Mouse (Mus musculus): Measurements from ENCODE around the gene Cdhr2.

The Cdhr2 gene

GRCm38 (mm10) chr13:54693558-54694347 lies 7.5 kb upstream of the Cdhr2 start, which contains the start of gene Rnf44:
TSS of gene Rnf44 (minus strand) at chr13:54693907.
- peak; percentile 99 for DNase-seq (ENCODE audit: low spot score)

DNA sequence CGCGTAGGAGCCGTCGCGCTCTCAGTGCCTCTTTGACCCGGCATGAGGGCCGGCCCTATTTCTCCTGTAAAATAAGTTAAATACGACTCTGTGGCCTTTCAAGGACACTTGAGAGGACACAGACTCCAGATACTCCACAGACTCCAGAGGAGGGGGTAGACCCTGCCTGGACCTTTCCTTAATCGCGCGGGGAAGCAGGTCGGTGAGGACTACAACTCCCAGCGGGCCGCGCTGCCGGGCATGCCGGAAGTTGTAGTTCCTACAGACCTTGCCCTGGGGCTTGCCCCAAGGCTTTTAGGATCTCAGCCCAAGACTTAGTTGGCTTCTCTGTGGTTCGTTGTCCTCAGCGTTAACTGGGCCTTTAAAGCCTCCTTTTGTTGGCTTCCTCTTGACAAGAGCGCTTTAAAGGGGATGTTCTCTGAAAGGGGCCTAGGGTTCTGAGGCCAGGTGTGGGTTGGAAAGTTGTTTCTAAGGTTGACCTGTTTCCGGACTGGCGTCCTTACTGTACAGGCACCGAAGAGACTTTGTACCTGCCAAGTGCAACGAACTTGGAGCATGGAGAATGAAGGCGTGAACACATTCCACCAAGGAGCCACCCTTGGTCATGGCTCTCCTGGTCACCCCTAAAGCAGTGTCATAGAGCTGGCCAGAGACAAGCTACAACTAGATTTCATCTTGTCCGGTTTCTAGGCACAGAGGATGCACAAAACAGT lies 6.8 kb upstream of the Cdhr2 start:
- DNase-seq (ENCODE audit: low spot score): peak; percentile 87

GRCm38 (mm10) chr13:54695479-54696230 lies 5.6 kb upstream of the Cdhr2 start:
- DNase-seq (ENCODE audit: low spot score): no peak

DNA sequence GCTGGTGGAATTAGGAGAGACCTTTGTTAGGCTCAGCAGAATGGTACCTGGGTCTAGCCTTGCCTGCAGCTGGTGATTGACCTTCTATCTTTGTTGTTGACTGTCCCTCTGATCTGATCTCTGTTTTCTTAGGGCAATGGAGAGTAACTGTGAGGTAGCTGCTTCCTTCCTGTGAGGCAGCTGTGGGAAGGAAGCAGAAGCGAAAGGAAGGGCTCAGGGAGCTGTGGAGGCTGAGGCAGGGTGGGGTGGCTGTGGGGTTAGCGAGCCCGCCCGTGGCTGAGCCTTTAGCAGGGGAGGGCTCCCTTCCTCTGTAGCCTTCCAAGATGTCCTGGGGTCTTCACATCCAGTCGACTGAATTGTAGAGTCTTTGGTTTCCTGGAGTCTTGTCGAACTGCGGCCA lies 1.2 kb downstream of the Cdhr2 start:
- no peak for DNase-seq (ENCODE audit: low spot score)

DNA sequence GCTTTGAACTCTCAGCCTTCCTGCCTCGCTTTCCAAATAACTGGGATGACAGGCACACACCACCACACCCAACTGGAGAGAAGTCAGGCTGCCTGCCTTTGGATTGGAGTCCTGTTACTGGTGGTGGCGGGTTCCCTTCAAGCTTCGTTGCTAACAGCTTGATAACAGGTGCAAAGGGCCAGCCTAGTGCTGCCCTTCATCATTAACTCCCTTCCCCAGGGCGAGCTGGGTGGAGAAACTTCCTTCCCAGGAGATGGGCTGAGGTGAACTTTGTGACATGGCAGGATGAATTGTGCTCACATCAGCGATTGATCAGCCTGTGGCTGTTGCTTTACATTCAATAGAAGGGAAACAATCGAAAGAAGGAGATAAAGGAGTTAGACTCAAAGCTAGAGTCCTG lies 3.6 kb downstream of the Cdhr2 start:
- no peak for DNase-seq (ENCODE audit: low spot score)

GRCm38 (mm10) chr13:54710866-54711265 lies 9.6 kb downstream of the Cdhr2 start:
- no peak for DNase-seq (ENCODE audit: low spot score)

- DNase-seq (ENCODE audit: low spot score): no peak
Measured at GRCm38 (mm10) chr13:54714393-54714792, 13.1 kb downstream of the Cdhr2 start.

- no peak for DNase-seq (ENCODE audit: low spot score)
Measured at GRCm38 (mm10) chr13:54714996-54715395, 13.7 kb downstream of the Cdhr2 start.

DNA sequence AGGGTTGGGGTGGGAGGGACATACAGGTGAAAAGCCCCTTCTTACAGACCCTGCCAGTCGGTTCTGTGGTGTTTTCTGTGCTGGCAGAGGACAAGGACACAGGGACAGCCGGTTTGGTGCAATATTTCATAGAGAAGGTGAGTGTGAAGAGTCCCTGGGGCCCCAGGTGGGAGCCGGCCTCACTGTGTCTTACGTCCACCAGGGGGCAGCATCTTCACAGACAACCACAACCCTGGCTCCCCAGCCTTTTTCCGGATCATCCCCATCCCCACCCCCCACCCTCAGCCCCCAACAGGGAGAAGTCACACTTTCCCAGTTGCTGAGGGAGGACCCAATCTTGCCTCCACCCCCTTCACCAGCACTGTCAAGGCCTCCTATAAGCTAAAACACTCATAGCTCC lies 15.7 kb downstream of the Cdhr2 start:
- no peak for DNase-seq (ENCODE audit: low spot score)

DNA sequence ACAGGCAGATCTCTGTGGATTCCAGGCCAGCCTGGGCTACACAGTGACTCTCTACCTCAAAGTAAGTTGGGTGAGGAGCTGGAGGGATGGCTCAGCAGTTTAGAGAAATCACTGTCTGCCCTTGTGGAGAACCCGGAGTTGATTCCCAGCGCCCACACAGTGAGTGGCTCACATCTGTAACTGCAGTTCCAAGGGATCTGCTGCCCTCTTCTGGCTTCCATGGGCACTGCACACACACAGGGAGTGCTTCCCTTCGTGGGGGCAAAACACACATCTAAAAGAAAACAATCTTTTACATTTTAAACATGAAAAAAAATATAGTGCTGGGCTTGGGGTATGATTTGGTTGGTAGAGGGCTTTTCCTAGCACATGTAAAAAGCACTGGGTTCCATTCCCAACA lies 21.9 kb downstream of the Cdhr2 start:
- DNase-seq (ENCODE audit: low spot score): no peak

GRCm38 (mm10) chr13:54726131-54726530 lies 24.9 kb downstream of the Cdhr2 start:
- DNase-seq (ENCODE audit: low spot score): no peak

- DNase-seq (ENCODE audit: low spot score): no peak
Measured at GRCm38 (mm10) chr13:54736931-54737330, 35.7 kb downstream of the Cdhr2 start.

DNA sequence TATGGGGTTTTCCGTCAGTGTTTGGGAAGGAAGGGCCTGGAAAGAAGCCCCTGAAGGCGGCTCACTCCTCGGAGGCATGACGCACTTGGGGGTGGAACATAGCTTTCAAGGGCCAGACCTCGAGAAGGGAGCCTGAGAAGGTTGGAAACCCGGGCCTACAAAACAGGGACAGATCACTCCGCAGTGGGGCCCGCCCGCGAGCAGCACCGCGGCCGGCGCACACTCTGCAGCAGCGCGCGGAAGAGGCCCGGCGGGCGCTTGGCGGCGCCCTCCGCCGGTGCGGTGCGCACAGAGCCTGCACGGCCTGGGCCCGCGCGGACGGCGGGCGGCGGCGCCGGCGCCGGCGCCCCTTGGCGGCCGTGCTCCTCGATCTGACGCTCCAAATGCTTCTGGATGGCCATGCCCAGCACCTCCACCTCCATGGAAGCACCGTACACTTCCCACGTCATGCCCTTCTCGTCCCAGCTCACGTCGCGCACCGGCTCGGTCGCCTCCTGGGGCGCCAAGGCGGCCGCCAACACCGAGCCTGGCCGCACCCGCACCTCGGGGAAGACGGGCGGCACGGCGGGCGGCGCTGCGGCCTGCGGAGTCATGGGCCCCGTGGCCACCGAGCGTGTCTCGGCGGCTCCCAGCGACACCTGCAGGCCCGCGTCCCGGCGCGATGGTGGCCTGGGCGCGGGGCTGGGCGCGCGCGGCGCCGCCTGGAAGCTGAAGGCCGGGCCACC lies 36.4 kb downstream of the Cdhr2 start:
- DNase-seq (ENCODE audit: low spot score): no peak

- no peak for DNase-seq (ENCODE audit: low spot score)
Measured at GRCm38 (mm10) chr13:54738213-54738601, 36.9 kb downstream of the Cdhr2 start.

- no peak for DNase-seq (ENCODE audit: low spot score)
Measured at GRCm38 (mm10) chr13:54746110-54746509, 44.8 kb downstream of the Cdhr2 start.

DNA sequence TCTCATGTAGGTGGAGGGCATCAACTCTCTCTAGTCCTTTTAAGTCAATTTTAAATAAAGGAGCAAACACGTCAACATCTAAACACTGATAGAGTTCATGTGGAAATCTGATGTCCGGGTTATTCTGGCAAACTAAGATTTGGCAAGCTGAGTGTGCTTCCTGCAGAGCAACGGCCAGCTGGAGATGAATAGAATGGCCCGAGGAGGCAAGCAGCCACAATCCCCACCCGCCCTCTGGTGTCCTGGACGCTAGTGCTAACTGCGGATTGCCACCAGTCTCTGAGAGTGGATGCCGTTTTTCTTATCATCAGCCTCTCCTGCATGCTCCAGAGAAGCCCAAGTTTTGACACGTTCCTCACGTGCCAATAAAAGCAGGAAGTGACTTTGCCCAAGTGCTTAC lies 45.6 kb downstream of the Cdhr2 start:
- DNase-seq (ENCODE audit: low spot score): no peak

- DNase-seq (ENCODE audit: low spot score): no peak
Measured at GRCm38 (mm10) chr13:54748190-54748589, 46.9 kb downstream of the Cdhr2 start.

GRCm38 (mm10) chr13:54748721-54749060 lies 47.4 kb downstream of the Cdhr2 start:
- no peak for DNase-seq (ENCODE audit: low spot score)

- DNase-seq (ENCODE audit: low spot score): no peak
Measured at GRCm38 (mm10) chr13:54749061-54749863, 48.0 kb downstream of the Cdhr2 start.

DNA sequence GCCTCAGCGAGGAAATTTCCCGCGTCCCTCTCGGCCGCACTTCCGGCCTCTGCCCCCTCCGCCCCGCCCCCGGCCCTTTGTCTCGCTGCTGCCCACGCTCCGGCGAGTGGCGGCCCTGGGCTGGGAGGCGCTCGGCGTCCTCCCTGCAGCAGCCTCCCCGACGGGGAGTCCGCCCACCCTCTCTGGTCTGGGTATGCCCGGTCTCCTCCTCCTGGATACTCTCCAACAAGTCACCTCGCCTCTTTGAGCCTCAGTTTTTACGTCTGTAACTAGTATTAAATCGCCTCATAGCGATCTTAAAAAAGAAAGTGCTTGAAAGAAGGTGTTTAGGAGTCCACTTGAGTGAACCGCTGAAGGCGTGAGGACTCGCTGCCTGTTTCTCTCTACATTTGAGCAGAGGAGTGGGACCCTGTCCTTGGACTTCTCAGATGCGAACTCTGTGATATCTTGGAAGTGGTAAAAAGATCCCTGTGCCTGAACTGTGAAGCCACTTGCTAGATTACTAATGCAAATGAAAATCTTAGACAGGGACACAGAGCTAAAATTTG lies 48.7 kb downstream of the Cdhr2 start, which contains the start of gene Gprin1:
Gene Gprin1 (minus strand): TSS at position 11 of the 548 bp plus-strand sequence.
- no peak for DNase-seq (ENCODE audit: low spot score)

GRCm38 (mm10) chr13:54750699-54751098 lies 49.4 kb downstream of the Cdhr2 start:
- no peak for DNase-seq (ENCODE audit: low spot score)

Measured in lung, postnatal 25 days (tissue).